Mouse (Mus musculus): ENCODE data around the gene Lpp. TPM values are rescaled to one million over a fixed set of nuclear protein-coding genes. Genes with fewer than 3 reads are reported as not detected.

Lpp gene
- total and polyA plus RNA-seq, 3 experiments = 0.64 to 1.2 (median 0.68) TPM

DNA sequence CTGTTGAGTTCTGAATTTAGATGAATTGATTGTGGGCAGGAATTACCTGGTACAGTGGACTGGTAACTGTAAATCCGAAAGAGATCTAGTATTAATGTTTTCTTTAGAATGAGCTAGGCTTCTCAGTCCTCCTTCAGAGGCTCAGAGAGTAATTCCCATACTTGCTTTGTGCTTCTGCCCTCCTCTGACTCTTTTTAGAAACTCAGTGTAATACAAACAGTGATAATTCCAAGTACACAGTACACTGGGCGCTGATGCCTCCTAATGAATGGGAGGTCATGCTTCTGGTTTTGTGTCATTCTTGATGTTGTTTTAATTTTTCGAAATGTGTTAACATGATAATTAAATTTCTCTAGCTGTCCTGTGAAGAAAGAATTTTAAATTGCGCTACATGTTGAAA, 347.4 kb downstream of the Lpp start:
- in situ Hi-C loops (cut with MboI; ENCODE audit: low pct_ligation_motif_present, low pct_unique_long_range_greater_than_20kb, low sequenced_read_pairs) = loop anchor here (10.0 kb wide), 1 partner anchor 756 kb away; the partner anchor contains the start of genes Bcl6 and Gm37419
- peak in 1 of 2 experiments; percentile 22; a peak in 2 of 4 replicates for TF ChIP-seq CTCF (conservative IDR thresholded peaks at IDR 0.05 in 1 of 2, IDR thresholded peaks at IDR 0.05 in 1 of 2; ENCODE audit: low read depth in 2 of 2, low read length in 2 of 2)
- no peak for TF ChIP-seq JUN (IDR thresholded peaks at IDR 0.05; ENCODE audit: insufficient read depth, low read depth, low read length)
- TF ChIP-seq RAD21 (IDR thresholded peaks at IDR 0.05; ENCODE audit: low read depth, low read length) = peak; percentile 24
- TF ChIP-seq MAX (IDR thresholded peaks at IDR 0.05; ENCODE audit: low read length) = no peak

DNA sequence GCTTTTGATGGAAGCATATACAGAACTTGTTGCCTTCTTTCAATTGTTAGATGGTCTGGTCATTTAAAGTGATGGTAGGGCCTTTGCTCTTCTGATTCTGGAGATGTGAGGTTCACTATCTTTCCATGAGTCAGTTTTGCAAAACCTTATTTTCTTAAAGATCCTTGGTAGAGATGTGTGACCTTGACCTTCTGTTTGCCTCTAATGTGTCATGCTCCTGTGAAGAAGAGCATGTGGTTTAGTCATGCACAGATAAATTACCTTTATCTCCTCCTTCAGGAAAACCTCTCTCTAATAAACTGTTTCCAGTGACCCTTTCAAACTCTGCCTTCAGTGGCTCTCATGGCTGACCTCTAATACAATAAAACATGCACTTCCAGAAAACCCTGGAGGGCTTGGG, 356.5 kb downstream of the Lpp start:
- no peaks in the 10 kb centered on the region; the same call in 1 of the 2 replicates for H3K79me2 ChIP-seq (replicated peaks; ENCODE audit: control insufficient read depth, extremely low read depth, insufficient read depth, poor library complexity, severe bottlenecking)
- no peak overlapping the region for H3K27ac ChIP-seq (ENCODE audit: insufficient read depth, low read depth)
- H3K9ac ChIP-seq (ENCODE audit: insufficient read depth, low read depth) = no peak overlapping the region
- H3K27me3 ChIP-seq (replicated peaks) = no peaks in the 10 kb centered on the region
- in situ Hi-C loops (cut with MboI; ENCODE audit: low pct_ligation_motif_present, low pct_unique_long_range_greater_than_20kb, low sequenced_read_pairs) = loop anchor here (10.0 kb wide), 1 partner anchor 765 kb away; the partner anchor contains the start of genes Bcl6 and Gm37419
- no peaks in the 10 kb centered on the region for H3K36me3 ChIP-seq (replicated peaks in 1 of 2; ENCODE audit: control insufficient read depth in 1 of 2, insufficient read depth in 1 of 2, low read length in 1 of 2)
- H3K4me3 ChIP-seq (replicated peaks in 1 of 3; ENCODE audit: low read depth in 2 of 3, low read length in 2 of 3, poor library complexity in 1 of 3) = no peak overlapping the region
- peaks cover 0 to 5% of the 10 kb centered on the region in 2 experiments; a peak in 1 of 4 replicates for H3K4me1 ChIP-seq (ENCODE audit: control insufficient read depth in 1 of 2, insufficient read depth in 2 of 2)
- H3K4me2 ChIP-seq (ENCODE audit: insufficient read depth, low read depth, poor library complexity, severe bottlenecking) = no peak overlapping the region
- TF ChIP-seq TCF12 (IDR thresholded peaks at IDR 0.05; ENCODE audit: low read depth, low read length) = no peak
- TF ChIP-seq NRF1 (IDR thresholded peaks at IDR 0.05; ENCODE audit: low read depth, low read length) = no peak
- TF ChIP-seq POLR2AphosphoS2 (IDR thresholded peaks at IDR 0.05; ENCODE audit: low read depth, low read length) = no peak
- DNase-seq (ENCODE audit: extremely low read depth) = no peak
- dilution Hi-C loops (cut with MboI; ENCODE audit: extremely low pct_ligation_motif_present, extremely low pct_unique_long_range_greater_than_20kb, low sequenced_read_pairs) = no loop called here
- no peaks in the 10 kb centered on the region for H3K9me3 ChIP-seq (replicated peaks; ENCODE audit: low read length)

More for the DNA sequence above, 347.4 kb downstream of the Lpp start:
- no peak overlapping the region for H3K4me2 ChIP-seq (ENCODE audit: insufficient read depth, low read depth, poor library complexity, severe bottlenecking)
- H3K79me2 ChIP-seq (replicated peaks; ENCODE audit: control insufficient read depth, extremely low read depth, insufficient read depth, poor library complexity, severe bottlenecking) = no peaks in the 10 kb centered on the region
- H3K4me3 ChIP-seq (replicated peaks in 1 of 3; ENCODE audit: low read depth in 2 of 3, low read length in 2 of 3, poor library complexity in 1 of 3) = no peak overlapping the region
- dilution Hi-C loops (cut with MboI; ENCODE audit: extremely low pct_ligation_motif_present, extremely low pct_unique_long_range_greater_than_20kb, low sequenced_read_pairs) = no loop called here
- H3K36me3 ChIP-seq (replicated peaks in 1 of 2; ENCODE audit: control insufficient read depth in 1 of 2, insufficient read depth in 1 of 2, low read length in 1 of 2) = no peaks in the 10 kb centered on the region
- peaks cover 16 to 44% of the 10 kb centered on the region in 2 experiments for H3K4me1 ChIP-seq (ENCODE audit: control insufficient read depth in 1 of 2, insufficient read depth in 2 of 2)
- no peak overlapping the region for H3K9ac ChIP-seq (ENCODE audit: insufficient read depth, low read depth)
- H3K9me3 ChIP-seq (replicated peaks; ENCODE audit: low read length) = no peaks in the 10 kb centered on the region
- no peak for DNase-seq (ENCODE audit: extremely low read depth)
- H3K27ac ChIP-seq (ENCODE audit: insufficient read depth, low read depth) = no peak overlapping the region
- H3K27me3 ChIP-seq (replicated peaks) = no peaks in the 10 kb centered on the region

DNA sequence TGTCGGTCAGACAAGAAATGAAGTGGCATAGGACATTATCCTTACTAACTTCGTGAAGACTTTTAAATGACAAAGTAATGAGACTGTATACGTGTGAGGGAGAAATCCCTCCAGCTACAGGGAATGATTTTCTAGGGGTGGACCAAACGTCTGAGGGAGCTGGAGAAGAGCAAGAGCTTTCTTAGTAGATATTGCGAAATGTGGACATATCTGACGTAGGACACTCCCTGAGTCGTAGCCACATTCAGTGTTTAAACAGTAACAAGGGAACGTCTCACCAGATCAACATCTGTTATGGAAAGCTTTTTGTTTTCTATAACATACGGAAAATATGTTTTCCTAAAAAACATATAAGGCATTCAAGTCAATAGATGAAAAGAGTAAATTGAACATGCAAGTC, 362.8 kb downstream of the Lpp start:
- in situ Hi-C loops (cut with MboI; ENCODE audit: low pct_ligation_motif_present, low pct_unique_long_range_greater_than_20kb, low sequenced_read_pairs) (no loop called here), dilution Hi-C loops (cut with MboI; ENCODE audit: extremely low pct_ligation_motif_present, extremely low pct_unique_long_range_greater_than_20kb, low sequenced_read_pairs) (no loop called here)
- H3K9me3 ChIP-seq (replicated peaks; ENCODE audit: low read length) = no peaks in the 10 kb centered on the region
- H3K4me1 ChIP-seq (ENCODE audit: control insufficient read depth in 1 of 2, insufficient read depth in 2 of 2) = no peaks in the 10 kb centered on the region
- no peak overlapping the region for H3K27ac ChIP-seq (ENCODE audit: insufficient read depth, low read depth)
- no peaks in the 10 kb centered on the region for H3K27me3 ChIP-seq (replicated peaks)
- no peak for TF ChIP-seq PAX5 (IDR thresholded peaks at IDR 0.05; ENCODE audit: low read length)
- TF ChIP-seq RAD21 (IDR thresholded peaks at IDR 0.05; ENCODE audit: low read depth, low read length) = no peak
- no peak for TF ChIP-seq POLR2AphosphoS2 (IDR thresholded peaks at IDR 0.05; ENCODE audit: low read depth, low read length)
- no peak for TF ChIP-seq IRF4 (IDR thresholded peaks at IDR 0.05; ENCODE audit: low read depth, low read length)
- no peak for TF ChIP-seq JUN (IDR thresholded peaks at IDR 0.05; ENCODE audit: insufficient read depth, low read depth, low read length)
- TF ChIP-seq ZC3H11A (IDR thresholded peaks at IDR 0.05; ENCODE audit: low read depth, low read length) = no peak
- TF ChIP-seq POLR2A (IDR thresholded peaks at IDR 0.05; ENCODE audit: low read depth, low read length) = no peak
- no peak for TF ChIP-seq ZMIZ1 (IDR thresholded peaks at IDR 0.05; ENCODE audit: low read depth, low read length)
- no peak for TF ChIP-seq KAT2A (IDR thresholded peaks at IDR 0.05; ENCODE audit: insufficient replicate concordance, low read length)
- TF ChIP-seq USF1 (IDR thresholded peaks at IDR 0.05; ENCODE audit: low read depth, low read length) = no peak
- TF ChIP-seq ELF1 (IDR thresholded peaks at IDR 0.05; ENCODE audit: low read depth, low read length) = no peak
- no peak for TF ChIP-seq CHD2 (IDR thresholded peaks at IDR 0.05; ENCODE audit: low read length)
- TF ChIP-seq MEF2A (IDR thresholded peaks at IDR 0.05; ENCODE audit: borderline replicate concordance, low read depth, low read length) = no peak
- no peak for TF ChIP-seq BHLHE40 (IDR thresholded peaks at IDR 0.05; ENCODE audit: low read depth, low read length)
- TF ChIP-seq TCF12 (IDR thresholded peaks at IDR 0.05; ENCODE audit: low read depth, low read length) = no peak
- TF ChIP-seq GABPA (IDR thresholded peaks at IDR 0.05; ENCODE audit: insufficient replicate concordance, low read depth, low read length) = no peak
- TF ChIP-seq MYC (IDR thresholded peaks at IDR 0.05; ENCODE audit: low read depth, low read length) = no peak
- TF ChIP-seq MAZ (IDR thresholded peaks at IDR 0.05; ENCODE audit: low read depth, low read length) = no peak
- no peaks in the 10 kb centered on the region for H3K79me2 ChIP-seq (replicated peaks; ENCODE audit: control insufficient read depth, extremely low read depth, insufficient read depth, poor library complexity, severe bottlenecking)
- H3K4me3 ChIP-seq (replicated peaks in 1 of 3; ENCODE audit: low read depth in 2 of 3, low read length in 2 of 3, poor library complexity in 1 of 3) = no peak overlapping the region
- no peak overlapping the region for H3K9ac ChIP-seq (ENCODE audit: insufficient read depth, low read depth)
- H3K4me2 ChIP-seq (ENCODE audit: insufficient read depth, low read depth, poor library complexity, severe bottlenecking) = no peak overlapping the region
- H3K36me3 ChIP-seq (replicated peaks in 1 of 2; ENCODE audit: control insufficient read depth in 1 of 2, insufficient read depth in 1 of 2, low read length in 1 of 2) = no peaks in the 10 kb centered on the region
- DNase-seq (ENCODE audit: extremely low read depth) = no peak

Measured in CH12.LX (cell line).